Mouse (Mus musculus) ES-Bruce4 (cell line): ENCODE data around the gene Rp9. TPM values are rescaled to one million over a fixed set of nuclear protein-coding genes. Genes with fewer than 3 reads are reported as not detected.
"Not testable (repeated sequence)": the region's sequence is repeated elsewhere in the genome, so short reads cannot be mapped to it uniquely, and the experiment has no call there.

Source experiments
- H3K27ac ChIP-seq: 2 replicates; pipeline ENCODE4 v1.5.1; 2012; ENCODE audit warnings: low read length, inconsistent platforms; ENCODE audit not compliant: insufficient read depth
- H3K27me3 ChIP-seq: 2 replicates; pipeline ENCODE4 v1.6.1; 2012; ENCODE audit warnings: mild to moderate bottlenecking, low read length, inconsistent platforms; ENCODE audit not compliant: control insufficient read depth, poor library complexity, insufficient read depth, severe bottlenecking
- H3K36me3 ChIP-seq: 2 replicates; pipeline ENCODE4 v1.6.1; 2012; ENCODE audit warnings: inconsistent platforms, mild to moderate bottlenecking, low read length, moderate library complexity; ENCODE audit not compliant: control insufficient read depth, poor library complexity, insufficient read depth, severe bottlenecking
- H3K4me1 ChIP-seq: one replicate; pipeline ENCODE4 v1.8.1; 2011; ENCODE audit warnings: low read length; ENCODE audit not compliant: control insufficient read depth, insufficient read depth
- H3K4me3 ChIP-seq: 2 replicates; pipeline ENCODE4 v1.5.1; 2011; ENCODE audit warnings: low read depth, mild to moderate bottlenecking, low read length
- H3K9ac ChIP-seq: 2 replicates; pipeline ENCODE4 v1.6.1; 2012; ENCODE audit warnings: low read depth, mild to moderate bottlenecking, inconsistent platforms; ENCODE audit not compliant: poor library complexity, severe bottlenecking
- H3K9me3 ChIP-seq: replicated peaks from 2 replicates; pipeline ENCODE4 v1.6.1; 2012; ENCODE audit warnings: mild to moderate bottlenecking, low read length, inconsistent platforms; ENCODE audit not compliant: control insufficient read depth, poor library complexity, insufficient read depth, severe bottlenecking
- CTCF ChIP-seq: IDR thresholded peaks from one replicate; pipeline ENCODE4 v1.8.1; 2011; ENCODE audit warnings: low read depth, low read length
- EP300 ChIP-seq: IDR thresholded peaks from 2 replicates; pipeline ENCODE4 v1.6.1; 2011; ENCODE audit warnings: low read depth, low read length; ENCODE audit not compliant: insufficient read depth
- POLR2A ChIP-seq: IDR thresholded peaks from one replicate; pipeline ENCODE4 v1.8.1; 2011; ENCODE audit warnings: low read length; ENCODE audit not compliant: insufficient read depth
- polyA plus RNA-seq: library from polyadenylated mRNA; stranded (reverse); fragments of >200 nt; gene quantifications from 2 replicates; pipeline ENCODE4 v1.2.4, GENCODE M21; 2011; ENCODE audit warnings: low read depth; ENCODE audit not compliant: missing spikeins, insufficient read depth, insufficient read length

Rp9 gene
- polyA plus RNA-seq, 1 experiment, result 42.8 TPM

GRCm38 (mm10) chr9:22467371-22468169, 2.0 kb downstream of the Rp9 start:
- Histone ChIP-seq H3K36me3 (peaks cover 3% of the 10 kb centered on the region; the same call in 1 of the 2 replicates), H3K4me3 (peak overlapping the region; percentile 92), H3K9me3 (no peaks in the 10 kb centered on the region), H3K4me1 (no peaks in the 10 kb centered on the region), H3K9ac (peak overlapping the region; percentile 76), H3K27ac (no peak overlapping the region), H3K27me3 (no peaks in the 10 kb centered on the region)
- TF ChIP-seq EP300 (no peak), CTCF (no peak), POLR2A (no peak)

GRCm38 (mm10) chr9:22466212-22466611, 3.3 kb downstream of the Rp9 start:
- Histone ChIP-seq H3K9me3 (no peaks in the 10 kb centered on the region), H3K27me3 (no peaks in the 10 kb centered on the region), H3K27ac (no peak overlapping the region), H3K4me3 (no peak overlapping the region), H3K9ac (no peak overlapping the region), H3K4me1 (no peaks in the 10 kb centered on the region), H3K36me3 (peaks cover 3% of the 10 kb centered on the region; the same call in 1 of the 2 replicates)
- TF ChIP-seq POLR2A, result no peak
- no peak for TF ChIP-seq CTCF
- TF ChIP-seq EP300, result no peak

- Histone ChIP-seq H3K4me1 (no peaks in the 10 kb centered on the region), H3K27me3 (no peaks in the 10 kb centered on the region), H3K36me3 (peaks cover 7% of the 10 kb centered on the region), H3K9me3 (no peaks in the 10 kb centered on the region), H3K9ac (no peak overlapping the region), H3K4me3 (no peak overlapping the region), H3K27ac (no peak overlapping the region)
- no peak for TF ChIP-seq CTCF
- no peak for TF ChIP-seq EP300
Measured at GRCm38 (mm10) chr9:22461946-22462345, 7.6 kb downstream of the Rp9 start.

- TF ChIP-seq EP300 (no peak), POLR2A (no peak), CTCF (no peak)
- H3K27ac ChIP-seq, result no peak overlapping the region
- H3K9ac ChIP-seq, result no peak overlapping the region
- H3K27me3 ChIP-seq, result no peaks in the 10 kb centered on the region
- no peaks in the 10 kb centered on the region for H3K9me3 ChIP-seq
- H3K4me1 ChIP-seq, result no peaks in the 10 kb centered on the region
- H3K4me3 ChIP-seq, result no peak overlapping the region
- H3K36me3 ChIP-seq, result peaks cover 23% of the 10 kb centered on the region
Measured at GRCm38 (mm10) chr9:22457142-22457835, 12.3 kb downstream of the Rp9 start.

GRCm38 (mm10) chr9:22455041-22455440, 14.5 kb downstream of the Rp9 start:
- Histone ChIP-seq H3K27me3 (no peaks in the 10 kb centered on the region), H3K4me1 (no peaks in the 10 kb centered on the region), H3K36me3 (peaks cover 29% of the 10 kb centered on the region), H3K9me3 (no peaks in the 10 kb centered on the region), H3K9ac (no peak overlapping the region), H3K4me3 (no peak overlapping the region), H3K27ac (no peak overlapping the region)
- TF ChIP-seq EP300, result no peak
- TF ChIP-seq CTCF, result no peak
- TF ChIP-seq POLR2A, result no peak

- not testable (repeated sequence) for H3K4me1 ChIP-seq, H3K4me3 ChIP-seq, H3K27me3 ChIP-seq, H3K9me3 ChIP-seq, H3K27ac ChIP-seq, H3K9ac ChIP-seq
- peaks cover 29% of the 10 kb centered on the region for H3K36me3 ChIP-seq
Measured at GRCm38 (mm10) chr9:22453990-22454389, 15.6 kb downstream of the Rp9 start, which contains the start of gene Gm17545. Gene Gm17545, plus strand, starts transcription at chr9:22454290.
